Mouse (Mus musculus) embryonic facial prominence, embryonic 12.5 days (tissue): Measurements from ENCODE around the gene Cap1. TPM values are rescaled to one million over a fixed set of nuclear protein-coding genes. Genes with fewer than 3 reads are reported as not detected.

ENCODE experiments used
- ATAC-seq: fragments of 200-750 bp; cut with Nextera tagmentation; 2 replicates; pipeline ENCODE4 v1.8.0; 2017; ENCODE audit not compliant: insufficient number of reproducible peaks, insufficient read depth, low FRiP score, low TSS enrichment
- H3K27ac ChIP-seq: fragments of 300-500 bp; sonication (generic); 2 replicates; pipeline ENCODE4 v1.5.1; 2016; ENCODE audit warnings: mild to moderate bottlenecking
- H3K27me3 ChIP-seq: fragments of 300-500 bp; sonication (generic); 2 replicates; pipeline ENCODE4 v1.6.1; 2016; ENCODE audit warnings: mild to moderate bottlenecking, moderate library complexity
- H3K36me3 ChIP-seq: fragments of 300-500 bp; sonication (generic); 2 replicates; pipeline ENCODE4 v1.6.1; 2016; ENCODE audit warnings: mild to moderate bottlenecking
- H3K4me1 ChIP-seq: fragments of 300-500 bp; sonication (generic); 2 replicates; pipeline ENCODE4 v1.6.1; 2016
- H3K4me2 ChIP-seq: fragments of 300-500 bp; sonication (generic); replicated peaks from 2 replicates; pipeline ENCODE4 v1.6.1; 2016; ENCODE audit warnings: mild to moderate bottlenecking, moderate library complexity
- H3K4me3 ChIP-seq: fragments of 300-500 bp; sonication (generic); 2 replicates; pipeline ENCODE4 v1.5.1; 2016; ENCODE audit warnings: mild to moderate bottlenecking
- H3K9ac ChIP-seq: fragments of 300-500 bp; sonication (generic); 2 replicates; pipeline ENCODE4 v1.6.1; 2016; ENCODE audit warnings: mild to moderate bottlenecking, moderate library complexity
- H3K9me3 ChIP-seq: fragments of 300-500 bp; sonication (generic); 2 replicates; pipeline ENCODE4 v1.6.1; 2016; ENCODE audit warnings: mild to moderate bottlenecking, moderate library complexity
- WGBS: fragments of 180-500 bp; shearing (Covaris S2); methylation state at CpG from one replicate; pipeline ENCODE4 v1.1.7; 2016; 5-methylcytosine and 5-hydroxymethylcytosine counted together
- polyA plus RNA-seq: library from polyadenylated mRNA; unstranded; fragments of >200 nt; fragmentation: Nextera tagmentation; extraction: Ambion mirVana; gene quantifications from 2 replicates; pipeline ENCODE4 v1.2.1, GENCODE M21; 2016

Gene Cap1
- polyA plus RNA-seq, 1 experiment from 2014 or later = 52.3 TPM

- Histone ChIP-seq H3K9ac (no peak overlapping the region), H3K4me2 (no peak overlapping the region), H3K4me1 (no peaks in the 10 kb centered on the region), H3K36me3 (no peaks in the 10 kb centered on the region), H3K27me3 (no peaks in the 10 kb centered on the region), H3K27ac (no peak overlapping the region), H3K9me3 (peaks cover 6% of the 10 kb centered on the region; the same call in 1 of the 2 replicates), H3K4me3 (no peak overlapping the region)
- ATAC-seq = no peak
- WGBS = 54% methylated on average over 12 of the region's 12 CpGs
Measured at GRCm38 (mm10) chr4:122909572-122910189, 23.8 kb upstream of the Cap1 start.

- H3K4me2 ChIP-seq = no peak overlapping the region
- 85% methylated on average over 10 of the region's 10 CpGs for WGBS
- H3K27ac ChIP-seq = no peak overlapping the region
- ATAC-seq = no peak
- H3K4me3 ChIP-seq = no peak overlapping the region
- no peak overlapping the region for H3K9ac ChIP-seq
- no peaks in the 10 kb centered on the region for H3K36me3 ChIP-seq
- H3K4me1 ChIP-seq = no peaks in the 10 kb centered on the region
- H3K9me3 ChIP-seq = no peaks in the 10 kb centered on the region
- no peaks in the 10 kb centered on the region for H3K27me3 ChIP-seq
Measured at GRCm38 (mm10) chr4:122905359-122905758, 19.5 kb upstream of the Cap1 start.

DNA sequence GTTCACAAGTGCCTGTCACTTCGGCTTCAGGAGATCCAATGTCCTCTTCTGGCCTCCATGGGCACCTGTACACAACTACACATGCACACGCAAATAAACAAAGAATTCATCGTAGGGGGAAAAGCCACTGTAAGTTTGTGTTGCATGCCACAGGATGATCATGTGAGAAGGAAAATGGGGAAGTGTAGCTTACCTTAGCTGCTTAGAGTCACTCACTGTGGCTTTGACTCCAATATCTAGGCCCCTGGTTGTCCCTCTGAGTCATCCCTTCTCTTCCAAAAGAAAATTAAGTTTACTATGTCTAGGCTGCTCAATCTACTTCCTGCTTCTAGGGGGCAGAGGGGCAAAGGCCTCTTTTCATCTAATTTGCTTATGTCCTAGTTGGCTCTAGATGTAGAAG lies 17.9 kb upstream of the Cap1 start:
- no peak overlapping the region for H3K27ac ChIP-seq
- WGBS = 86% methylated on average over 3 of the region's 3 CpGs
- no peaks in the 10 kb centered on the region for H3K4me1 ChIP-seq
- H3K36me3 ChIP-seq = no peaks in the 10 kb centered on the region
- H3K4me2 ChIP-seq = no peak overlapping the region
- no peak for ATAC-seq
- no peak overlapping the region for H3K4me3 ChIP-seq
- H3K9ac ChIP-seq = no peak overlapping the region
- H3K27me3 ChIP-seq = no peaks in the 10 kb centered on the region
- no peaks in the 10 kb centered on the region for H3K9me3 ChIP-seq

GRCm38 (mm10) chr4:122902156-122902555 lies 16.3 kb upstream of the Cap1 start:
- no peak overlapping the region for H3K9ac ChIP-seq
- no peak overlapping the region for H3K4me3 ChIP-seq
- H3K27ac ChIP-seq = no peak overlapping the region
- no peak overlapping the region for H3K4me2 ChIP-seq
- no peaks in the 10 kb centered on the region for H3K4me1 ChIP-seq
- WGBS = 27% methylated on average over 6 of the region's 6 CpGs
- H3K36me3 ChIP-seq = no peaks in the 10 kb centered on the region
- no peaks in the 10 kb centered on the region for H3K9me3 ChIP-seq
- no peaks in the 10 kb centered on the region for H3K27me3 ChIP-seq
- no peak for ATAC-seq

GRCm38 (mm10) chr4:122898313-122898712 lies 12.5 kb upstream of the Cap1 start:
- H3K4me1 ChIP-seq = no peaks in the 10 kb centered on the region
- H3K27ac ChIP-seq = no peak overlapping the region
- WGBS = 16% methylated on average over 5 of the region's 5 CpGs
- no peak overlapping the region for H3K9ac ChIP-seq
- no peaks in the 10 kb centered on the region for H3K36me3 ChIP-seq
- H3K27me3 ChIP-seq = no peaks in the 10 kb centered on the region
- H3K4me2 ChIP-seq = no peak overlapping the region
- no peak for ATAC-seq
- H3K9me3 ChIP-seq = peaks cover 3% of the 10 kb centered on the region; the same call in 1 of the 2 replicates
- no peak overlapping the region for H3K4me3 ChIP-seq

GRCm38 (mm10) chr4:122897750-122898149 lies 11.9 kb upstream of the Cap1 start:
- Histone ChIP-seq H3K9ac (no peak overlapping the region), H3K4me2 (no peak overlapping the region), H3K9me3 (peaks cover 3% of the 10 kb centered on the region; the same call in 1 of the 2 replicates), H3K27ac (no peak overlapping the region), H3K27me3 (no peaks in the 10 kb centered on the region), H3K4me3 (no peak overlapping the region), H3K36me3 (no peaks in the 10 kb centered on the region), H3K4me1 (no peaks in the 10 kb centered on the region)
- ATAC-seq = no peak
- 87% methylated on average over 4 of the region's 4 CpGs for WGBS

- Histone ChIP-seq H3K4me3 (no peak overlapping the region), H3K27ac (no peak overlapping the region), H3K36me3 (no peaks in the 10 kb centered on the region), H3K9me3 (peaks cover 3% of the 10 kb centered on the region; the same call in 1 of the 2 replicates), H3K9ac (no peak overlapping the region), H3K27me3 (no peaks in the 10 kb centered on the region), H3K4me1 (no peaks in the 10 kb centered on the region), H3K4me2 (no peak overlapping the region)
- WGBS = 70% methylated on average over 5 of the region's 5 CpGs
- ATAC-seq = no peak
Measured at GRCm38 (mm10) chr4:122892157-122892556, 6.3 kb upstream of the Cap1 start.

DNA sequence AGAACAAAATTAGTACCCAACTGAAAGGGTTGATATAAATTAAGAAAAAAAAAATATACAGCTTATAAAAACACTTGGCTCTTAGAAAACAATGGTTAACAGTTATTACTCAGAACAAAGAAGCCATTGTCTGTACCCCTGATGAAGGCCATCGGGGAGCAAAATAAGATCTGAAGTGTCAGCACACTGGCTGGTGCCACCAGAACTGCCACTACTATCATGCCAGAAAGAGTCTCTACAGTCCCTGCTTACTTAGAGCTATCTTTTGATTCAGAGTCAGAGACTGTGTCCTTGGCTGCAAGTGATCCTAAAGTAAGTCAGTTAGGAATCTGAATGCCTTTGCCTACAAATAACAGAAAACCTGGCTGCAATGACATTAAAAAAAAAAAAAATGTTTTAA lies 5.7 kb upstream of the Cap1 start:
- no peak for ATAC-seq
- H3K27ac ChIP-seq = no peak overlapping the region

GRCm38 (mm10) chr4:122890881-122891481 lies 5.1 kb upstream of the Cap1 start:
- Histone ChIP-seq H3K27ac (no peak overlapping the region), H3K4me2 (no peak overlapping the region)
- 2% methylated on average over 3 of the region's 3 CpGs for WGBS

More for the DNA sequence above, 5.7 kb upstream of the Cap1 start:
- no peaks in the 10 kb centered on the region for H3K4me1 ChIP-seq
- H3K27me3 ChIP-seq = no peaks in the 10 kb centered on the region
- no peaks in the 10 kb centered on the region for H3K36me3 ChIP-seq
- H3K4me3 ChIP-seq = no peak overlapping the region
- peaks cover 3% of the 10 kb centered on the region; the same call in 1 of the 2 replicates for H3K9me3 ChIP-seq
- H3K4me2 ChIP-seq = no peak overlapping the region
- H3K9ac ChIP-seq = no peak overlapping the region
- 21% methylated on average over 1 of the region's 1 CpGs for WGBS

GRCm38 (mm10) chr4:122887336-122887735 lies 1.5 kb upstream of the Cap1 start:
- H3K4me1 ChIP-seq = peaks cover 17% of the 10 kb centered on the region
- H3K36me3 ChIP-seq = no peaks in the 10 kb centered on the region
- no peak overlapping the region for H3K9ac ChIP-seq
- no peaks in the 10 kb centered on the region for H3K27me3 ChIP-seq
- H3K4me3 ChIP-seq = no peak overlapping the region
- H3K4me2 ChIP-seq = peak overlapping the region; percentile 70
- H3K27ac ChIP-seq = peak overlapping the region; percentile 98; the same call in 1 of the 2 replicates
- H3K9me3 ChIP-seq = no peaks in the 10 kb centered on the region
- no peak for ATAC-seq
- WGBS = 64% methylated on average over 2 of the region's 2 CpGs

More at GRCm38 (mm10) chr4:122890881-122891481, 5.1 kb upstream of the Cap1 start:
- Histone ChIP-seq H3K27me3 (no peaks in the 10 kb centered on the region), H3K9ac (no peak overlapping the region), H3K9me3 (peaks cover 3% of the 10 kb centered on the region; the same call in 1 of the 2 replicates), H3K36me3 (no peaks in the 10 kb centered on the region), H3K4me3 (no peak overlapping the region), H3K4me1 (no peaks in the 10 kb centered on the region)
- no peak for ATAC-seq

DNA sequence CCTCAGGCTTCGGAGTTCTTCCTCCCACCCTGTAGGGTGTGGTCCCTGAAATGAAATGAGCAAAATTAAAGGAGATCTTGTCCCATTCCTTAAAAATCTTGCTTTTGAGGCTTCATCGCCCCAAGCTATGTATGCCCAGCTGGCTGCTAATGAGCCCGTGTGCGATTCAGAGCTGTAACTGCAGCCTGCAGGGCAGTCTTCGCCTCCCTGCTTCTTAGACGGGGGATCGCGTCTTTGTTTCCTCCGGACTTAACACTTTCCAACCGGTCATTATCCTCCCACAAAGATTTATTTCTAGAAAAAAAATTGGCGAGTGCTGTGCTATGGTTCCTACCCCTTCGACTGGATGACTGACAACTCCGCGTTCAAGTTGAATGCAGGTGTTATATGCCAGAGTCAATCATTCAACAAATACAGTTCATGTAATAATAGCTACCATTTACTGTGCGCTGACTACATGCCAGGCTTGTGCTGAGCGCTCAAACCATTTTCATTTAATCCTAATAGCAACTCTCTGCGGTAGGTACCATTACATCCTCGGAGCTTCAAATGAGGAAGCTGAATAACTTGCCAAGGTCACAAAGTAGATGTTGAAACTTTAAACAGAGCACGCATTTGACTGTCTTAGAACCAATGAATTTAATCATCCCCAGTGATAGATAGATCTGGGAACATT lies 861 bp upstream of the Cap1 start:
- ATAC-seq = no peak; the same call in 1 of the 2 replicates
- Histone ChIP-seq H3K4me1 (peaks cover 17% of the 10 kb centered on the region), H3K4me2 (peak overlapping the region; percentile 70), H3K27me3 (no peaks in the 10 kb centered on the region), H3K4me3 (peak overlapping the region; percentile 71), H3K9ac (peak overlapping the region; percentile 65), H3K9me3 (no peaks in the 10 kb centered on the region), H3K36me3 (no peaks in the 10 kb centered on the region), H3K27ac (peak overlapping the region; percentile 98)
- 5% methylated on average over 19 of the region's 19 CpGs for WGBS
